Mouse (Mus musculus): Measurements from ENCODE around the gene Sec14l3. TPM values are rescaled to one million over a fixed set of nuclear protein-coding genes. Genes with fewer than 3 reads are reported as not detected.
"Not testable (repeated sequence)": the region's sequence is repeated elsewhere in the genome, so short reads cannot be mapped to it uniquely, and the experiment has no call there.

Gene Sec14l3
- not detected in 2 replicates for polyA plus RNA-seq (2011; ENCODE audit: insufficient read length, low read depth, missing spikeins)

DNA sequence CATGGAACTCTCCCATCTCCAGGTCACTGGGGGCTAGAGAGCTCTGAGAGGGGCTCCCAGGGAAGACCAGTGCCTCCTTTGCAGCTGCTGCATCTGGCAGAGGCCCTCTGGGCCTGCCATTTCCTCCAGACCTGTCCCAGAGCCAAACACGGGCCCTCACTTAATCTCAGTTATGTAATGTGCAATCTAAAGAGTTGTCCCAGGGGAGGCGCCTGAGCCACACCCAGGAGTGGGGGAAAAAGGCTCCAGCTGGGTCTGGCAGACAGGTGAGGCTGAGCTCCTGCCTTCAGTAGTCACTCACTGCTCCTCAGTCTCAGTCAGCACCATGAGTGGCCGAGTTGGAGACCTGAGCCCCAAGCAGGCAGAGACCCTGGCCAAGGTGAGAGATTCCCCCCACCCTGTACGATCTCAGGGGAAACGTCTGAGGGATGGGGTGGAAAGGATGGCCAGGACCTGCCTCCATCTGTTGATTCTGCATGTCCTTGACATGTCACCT lies at the start of gene Sec14l3:
Gene Sec14l3, plus strand, starts transcription at position 215 of the 496 bp plus-strand sequence.
- Histone ChIP-seq H3K27ac (ENCODE audit: insufficient read depth, low read length) (no peak within 1 kb of the TSS), H3K4me1 (ENCODE audit: control insufficient read depth, insufficient read depth, low read length) (no peaks in the 10 kb centered on the region), H3K4me3 (ENCODE audit: insufficient read depth, low read length) (no peak within 1 kb of the TSS)
- TF ChIP-seq CTCF (IDR thresholded peaks at IDR 0.05; ENCODE audit: borderline replicate concordance, insufficient read depth, low read length) = no peak
- TF ChIP-seq POLR2A (IDR thresholded peaks at IDR 0.05; ENCODE audit: low read depth, low read length) = no peak

DNA sequence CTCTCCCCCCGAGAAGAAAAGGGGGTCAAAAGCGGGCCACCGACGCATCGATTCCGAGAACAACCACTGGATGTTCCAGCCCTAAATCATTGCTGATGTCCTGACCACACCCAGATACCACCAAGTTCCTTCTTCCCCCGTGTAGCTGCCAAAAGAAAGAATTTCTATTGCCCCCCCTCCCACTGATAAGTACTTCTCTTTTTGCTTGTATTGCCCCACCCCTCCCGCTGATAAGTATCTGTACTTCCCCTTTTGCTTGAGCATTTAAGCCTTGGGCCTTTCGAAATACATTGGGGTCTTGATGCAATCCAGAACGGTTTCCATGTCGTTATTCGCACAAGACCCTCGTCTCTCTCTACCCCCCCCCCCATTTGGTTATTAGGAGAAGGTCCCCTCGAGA lies 48.8 kb upstream of the Sec14l3 start:
- not testable (repeated sequence) for H3K27ac ChIP-seq (ENCODE audit: insufficient read depth, low read length)

DNA sequence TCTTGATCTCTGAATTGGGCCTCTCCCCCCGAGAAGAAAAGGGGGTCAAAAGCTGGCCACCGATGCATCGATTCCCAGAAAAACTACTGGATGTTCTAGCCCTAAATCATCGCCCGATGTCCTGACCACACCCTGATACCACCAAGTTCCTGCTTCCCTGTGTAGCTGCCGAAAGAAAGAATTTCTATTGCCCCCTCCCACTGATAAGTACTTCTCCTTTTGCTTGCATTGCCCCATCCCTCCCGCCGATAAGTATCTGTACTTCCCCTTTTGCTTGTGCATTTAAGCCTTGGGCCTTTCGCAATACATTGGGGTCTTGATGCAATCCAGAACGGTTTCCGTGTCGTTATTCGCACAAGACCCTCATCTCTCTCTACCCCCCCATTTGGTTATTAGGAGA lies 42.5 kb upstream of the Sec14l3 start:
- H3K27ac ChIP-seq (ENCODE audit: insufficient read depth, low read length); H3K4me3 ChIP-seq (ENCODE audit: insufficient read depth, low read length); H3K4me1 ChIP-seq (ENCODE audit: control insufficient read depth, insufficient read depth, low read length): not testable (repeated sequence)

More for the DNA sequence above, 48.8 kb upstream of the Sec14l3 start:
- not testable (repeated sequence) for H3K4me3 ChIP-seq (ENCODE audit: insufficient read depth, low read length); H3K4me1 ChIP-seq (ENCODE audit: control insufficient read depth, insufficient read depth, low read length)

GRCm38 (mm10) chr11:4023321-4023720 lies 41.3 kb upstream of the Sec14l3 start:
- Histone ChIP-seq H3K4me1 (ENCODE audit: control insufficient read depth, insufficient read depth, low read length) (no peaks in the 10 kb centered on the region), H3K4me3 (ENCODE audit: insufficient read depth, low read length) (no peak overlapping the region), H3K27ac (ENCODE audit: insufficient read depth, low read length) (no peak overlapping the region)
- TF ChIP-seq POLR2A (IDR thresholded peaks at IDR 0.05; ENCODE audit: low read depth, low read length) (no peak), CTCF (IDR thresholded peaks at IDR 0.05; ENCODE audit: borderline replicate concordance, insufficient read depth, low read length) (no peak)

DNA sequence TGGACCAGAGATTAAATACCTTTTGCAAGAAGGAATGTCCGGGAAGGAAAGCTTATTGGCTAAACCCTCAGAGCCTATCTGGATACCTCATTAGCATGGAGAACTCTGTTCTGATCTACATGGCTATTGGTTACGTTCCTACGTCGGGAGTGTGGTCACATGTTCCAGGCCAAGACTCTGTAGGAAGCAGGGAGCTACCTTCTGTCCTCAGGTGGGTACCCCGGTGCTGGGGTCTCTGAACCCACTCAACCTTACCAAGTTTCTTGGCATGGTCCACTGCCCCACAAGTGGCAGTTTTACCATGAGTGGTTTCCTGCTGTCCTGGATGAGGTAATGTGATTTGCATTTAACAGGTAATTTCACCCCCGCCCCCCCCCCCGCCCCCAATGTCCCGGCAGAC lies 37.6 kb upstream of the Sec14l3 start:
- Histone ChIP-seq H3K27ac (ENCODE audit: insufficient read depth, low read length) (no peak overlapping the region), H3K4me1 (ENCODE audit: control insufficient read depth, insufficient read depth, low read length) (no peaks in the 10 kb centered on the region), H3K4me3 (ENCODE audit: insufficient read depth, low read length) (no peak overlapping the region)
- TF ChIP-seq POLR2A (IDR thresholded peaks at IDR 0.05; ENCODE audit: low read depth, low read length) = no peak
- no peak for TF ChIP-seq CTCF (IDR thresholded peaks at IDR 0.05; ENCODE audit: borderline replicate concordance, insufficient read depth, low read length)

DNA sequence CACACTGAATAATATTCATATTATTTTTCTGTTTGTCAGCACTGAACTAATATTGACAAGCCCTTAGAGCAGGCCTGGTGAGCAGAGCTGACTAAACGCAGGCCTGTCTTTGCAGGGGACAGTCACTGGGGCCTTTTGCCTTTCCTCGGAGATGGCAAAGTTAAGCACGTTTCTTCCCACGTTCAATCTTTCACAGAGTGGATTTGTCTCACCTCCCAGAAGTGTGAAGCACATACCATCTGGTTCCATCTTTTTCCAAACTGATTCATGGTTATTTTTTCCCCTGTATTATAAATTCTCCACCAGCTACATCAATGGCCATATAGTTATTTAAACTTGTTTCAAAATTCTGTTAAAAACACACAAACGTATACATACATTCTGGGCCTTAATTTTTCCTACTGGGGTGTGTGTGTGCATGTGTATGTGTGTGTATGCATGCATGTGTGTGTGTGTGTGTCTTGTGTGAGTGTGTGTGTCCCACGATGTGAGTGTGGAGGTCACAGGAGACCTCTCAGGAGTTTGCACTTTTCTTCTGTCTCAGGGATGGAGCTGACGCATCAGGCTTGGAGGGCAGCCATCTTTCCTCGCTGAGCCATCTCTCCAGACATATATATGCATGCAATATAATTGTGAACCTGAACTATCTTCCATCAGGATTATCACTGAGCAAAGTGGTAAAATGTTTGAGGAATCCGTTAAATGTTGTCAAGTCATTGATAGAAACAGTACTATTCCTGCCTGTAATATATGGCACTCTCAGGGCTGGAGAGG lies 36.9 kb upstream of the Sec14l3 start:
- TF ChIP-seq CTCF (IDR thresholded peaks at IDR 0.05; ENCODE audit: borderline replicate concordance, insufficient read depth, low read length) (no peak), POLR2A (IDR thresholded peaks at IDR 0.05; ENCODE audit: low read depth, low read length) (no peak)
- H3K4me1 ChIP-seq (ENCODE audit: control insufficient read depth, insufficient read depth, low read length) = no peaks in the 10 kb centered on the region
- H3K27ac ChIP-seq (ENCODE audit: insufficient read depth, low read length) = no peak overlapping the region

DNA sequence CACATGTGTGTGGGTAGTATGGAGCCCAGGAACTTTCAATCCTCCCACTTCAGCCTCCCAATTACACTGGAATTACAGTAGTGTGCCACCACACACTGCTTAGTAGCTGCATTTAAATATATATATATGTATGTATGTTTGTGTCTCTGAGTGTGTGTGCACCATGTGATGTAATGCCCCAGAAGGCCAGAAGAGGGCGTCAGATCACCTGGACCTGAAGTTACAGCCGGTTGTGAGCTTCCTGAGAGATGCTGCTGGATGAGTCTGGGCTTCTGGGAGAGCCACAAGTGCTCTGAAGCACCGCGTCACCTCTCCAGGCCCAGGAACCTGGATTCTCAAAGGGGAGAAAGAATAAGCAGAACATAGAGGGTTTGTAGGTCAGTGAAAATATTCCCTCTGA lies 35.3 kb upstream of the Sec14l3 start:
- TF ChIP-seq POLR2A (IDR thresholded peaks at IDR 0.05; ENCODE audit: low read depth, low read length) = no peak
- no peak for TF ChIP-seq CTCF (IDR thresholded peaks at IDR 0.05; ENCODE audit: borderline replicate concordance, insufficient read depth, low read length)
- no peak overlapping the region for H3K27ac ChIP-seq (ENCODE audit: insufficient read depth, low read length)
- H3K4me1 ChIP-seq (ENCODE audit: control insufficient read depth, insufficient read depth, low read length) = no peaks in the 10 kb centered on the region
- H3K4me3 ChIP-seq (ENCODE audit: insufficient read depth, low read length) = no peak overlapping the region

More for the DNA sequence above, 36.9 kb upstream of the Sec14l3 start:
- no peak overlapping the region for H3K4me3 ChIP-seq (ENCODE audit: insufficient read depth, low read length)

DNA sequence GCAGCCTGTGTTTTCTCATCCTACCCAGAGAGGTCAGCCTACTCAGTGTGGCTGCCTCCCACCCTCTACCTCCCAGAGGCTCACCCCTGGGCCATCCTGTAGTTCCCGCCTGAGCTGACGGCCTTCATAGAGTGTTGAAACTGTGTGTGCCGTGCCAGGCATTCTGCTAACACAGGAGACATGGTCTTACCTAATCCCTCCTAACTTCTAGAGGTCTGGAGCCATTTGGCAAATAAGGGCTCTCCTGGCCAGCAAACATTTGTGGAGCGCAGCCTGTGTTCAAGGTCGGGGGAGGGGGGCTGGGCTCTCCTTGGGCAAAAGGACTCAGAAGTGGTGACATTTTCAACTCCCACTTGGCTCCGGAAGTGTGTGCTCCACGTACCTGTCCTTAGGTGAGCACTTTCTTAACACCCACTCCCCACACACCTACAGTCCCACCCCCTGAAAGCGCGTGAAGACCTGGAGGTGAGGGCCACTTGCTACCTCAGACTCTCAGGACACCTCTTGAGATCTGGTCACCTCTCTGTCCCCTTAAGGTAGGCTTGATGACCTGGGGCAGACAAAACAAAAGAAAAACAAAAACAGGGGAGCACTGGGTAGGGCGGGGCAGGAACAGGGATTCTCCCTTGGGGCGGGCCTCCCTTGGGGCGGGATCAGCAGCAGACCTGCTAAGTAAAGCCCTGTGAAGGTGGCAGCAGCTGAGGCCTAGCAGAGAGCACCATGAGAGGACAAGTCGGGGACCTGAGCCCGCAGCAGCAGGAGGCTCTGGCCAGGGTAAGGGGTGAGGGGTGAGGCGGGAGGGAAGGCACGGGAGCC lies 33.3 kb upstream of the Sec14l3 start, which contains the start of gene Sec14l4:
Gene Sec14l4, plus strand, starts transcription at position 337 of the 816 bp plus-strand sequence.
- no peaks in the 10 kb centered on the region for H3K4me1 ChIP-seq (ENCODE audit: control insufficient read depth, insufficient read depth, low read length)
- no peak within 1 kb of the TSS for H3K27ac ChIP-seq (ENCODE audit: insufficient read depth, low read length)
- H3K4me3 ChIP-seq (ENCODE audit: insufficient read depth, low read length) = no peak within 1 kb of the TSS
- TF ChIP-seq CTCF (IDR thresholded peaks at IDR 0.05; ENCODE audit: borderline replicate concordance, insufficient read depth, low read length) (no peak), POLR2A (IDR thresholded peaks at IDR 0.05; ENCODE audit: low read depth, low read length) (no peak)

GRCm38 (mm10) chr11:4031961-4032360 lies 32.7 kb upstream of the Sec14l3 start:
- Histone ChIP-seq H3K4me1 (ENCODE audit: control insufficient read depth, insufficient read depth, low read length) (no peaks in the 10 kb centered on the region), H3K27ac (ENCODE audit: insufficient read depth, low read length) (no peak overlapping the region), H3K4me3 (ENCODE audit: insufficient read depth, low read length) (no peak overlapping the region)
- no peak for TF ChIP-seq CTCF (IDR thresholded peaks at IDR 0.05; ENCODE audit: borderline replicate concordance, insufficient read depth, low read length)
- no peak for TF ChIP-seq POLR2A (IDR thresholded peaks at IDR 0.05; ENCODE audit: low read depth, low read length)

GRCm38 (mm10) chr11:4033471-4033870 lies 31.2 kb upstream of the Sec14l3 start:
- TF ChIP-seq POLR2A (IDR thresholded peaks at IDR 0.05; ENCODE audit: low read depth, low read length) = no peak
- no peak for TF ChIP-seq CTCF (IDR thresholded peaks at IDR 0.05; ENCODE audit: borderline replicate concordance, insufficient read depth, low read length)
- Histone ChIP-seq H3K4me1 (ENCODE audit: control insufficient read depth, insufficient read depth, low read length) (no peaks in the 10 kb centered on the region), H3K4me3 (ENCODE audit: insufficient read depth, low read length) (no peak overlapping the region), H3K27ac (ENCODE audit: insufficient read depth, low read length) (no peak overlapping the region)
